Comparison of ENCODE assay signal across 8 mouse cellular contexts in the genomic region with DNA sequence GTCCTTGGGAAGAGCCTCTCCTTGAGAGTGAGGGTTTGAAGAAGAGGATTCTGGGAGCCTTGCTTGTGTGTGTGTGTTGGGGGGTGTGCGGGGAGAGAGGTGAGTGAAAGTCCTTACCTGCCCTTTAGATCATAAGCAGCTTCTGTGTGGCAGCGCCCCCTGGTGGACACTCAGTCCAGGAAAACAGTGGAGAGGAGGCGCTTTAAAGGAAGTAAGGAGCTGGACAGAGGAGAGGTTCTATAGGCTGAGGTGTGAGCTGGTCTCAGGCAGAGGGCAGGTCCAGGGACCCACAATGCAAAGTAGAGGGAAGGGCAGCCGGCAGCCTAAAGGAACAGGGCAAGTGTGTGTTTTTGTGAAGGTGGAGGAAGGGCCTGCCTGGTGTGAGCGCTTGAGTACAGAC. TPM values are rescaled to one million over a fixed set of nuclear protein-coding genes. Genes with fewer than 3 reads are reported as not detected.
DNase-seq lines count a peak whose midpoint lies in the region; ATAC-seq lines count a peak whose summit lies in the region.

No protein-coding gene starts in this region.

- H3K27ac ChIP-seq in kidney, embryonic 14.5 days (ENCODE audit: low read depth, low read length) = no peak overlapping the region
- no peak overlapping the region for H3K27ac ChIP-seq in liver, embryonic 11.5 days (ENCODE audit: low read depth, low read length)

- peaks cover 24% of the 10 kb centered on the region; the same call in 1 of the 2 replicates for H3K36me3 ChIP-seq in kidney, embryonic 14.5 days (ENCODE audit: control insufficient read depth, insufficient read depth, low read length)
- peaks cover 14% of the 10 kb centered on the region for H3K36me3 ChIP-seq in liver, embryonic 11.5 days (ENCODE audit: control insufficient read depth, insufficient read depth, low read length)
- H3K36me3 ChIP-seq in splenic B cell, adult 2 months (ENCODE audit: control insufficient read depth, insufficient read depth, low read length, poor library complexity, severe bottlenecking) = 0 out of 2 replicates have a peak, but pooled peaks cover 3% of the 10 kb centered on the region

- H3K9ac ChIP-seq in kidney, embryonic 14.5 days (ENCODE audit: low read depth, low read length) = no peak overlapping the region
- H3K9ac ChIP-seq in liver, embryonic 11.5 days (ENCODE audit: low read depth, low read length) = no peak overlapping the region

- H3K9me3 ChIP-seq in kidney, embryonic 14.5 days (ENCODE audit: control insufficient read depth, low read length) = no peaks in the 10 kb centered on the region
- H3K9me3 ChIP-seq in liver, embryonic 11.5 days (ENCODE audit: control insufficient read depth, low read length) = no peaks in the 10 kb centered on the region

- peak; percentile 77 for ATAC-seq in granulocyte monocyte progenitor cell, adult 5-6 weeks (replicated peaks; ENCODE audit: poor library complexity, severe bottlenecking)
- ATAC-seq in kidney, embryonic 14.5 days (ENCODE audit: low FRiP score, low TSS enrichment) = peak; percentile 60
- peak; percentile 70 for ATAC-seq in liver, embryonic 11.5 days (replicated peaks; ENCODE audit: low FRiP score)

- H3K27me3 ChIP-seq in kidney, embryonic 14.5 days (ENCODE audit: control insufficient read depth, insufficient read depth, low read length) = no peaks in the 10 kb centered on the region
- H3K27me3 ChIP-seq in liver, embryonic 11.5 days (replicated peaks; ENCODE audit: control insufficient read depth, insufficient read depth, low read length) = no peaks in the 10 kb centered on the region
- no peaks in the 10 kb centered on the region for H3K27me3 ChIP-seq in splenic B cell, adult 2 months (ENCODE audit: control insufficient read depth, insufficient read depth, low read length, poor library complexity, severe bottlenecking)

- 25% methylated on average over 5 of the region's 5 CpGs for WGBS in kidney, embryonic 14.5 days
- 23% methylated on average over 5 of the region's 5 CpGs for WGBS in liver, embryonic 11.5 days

- no peak overlapping the region for H3K4me3 ChIP-seq in kidney, embryonic 14.5 days (ENCODE audit: low read length)
- no peak overlapping the region for H3K4me3 ChIP-seq in liver, embryonic 11.5 days (ENCODE audit: low read depth, low read length)

- peak; percentile 53 for DNase-seq in 3134 (ENCODE audit: extremely low read depth, insufficient read length, low spot score)
- DNase-seq in adrenal gland, adult 8-10 months = peak; percentile 45
- DNase-seq in embryo, embryonic 11.5 days (ENCODE audit: low read depth, low spot score) = peak; percentile 59
- DNase-seq in liver, embryonic 11.5 days (ENCODE audit: low spot score) = peak; percentile 71
- peak; percentile 86 for DNase-seq in neural tube, embryonic 10.5 days (ENCODE audit: extremely low spot score, low spot score)
- peak; percentile 89 for DNase-seq in splenic B cell, adult 2 months (ENCODE audit: low read depth, low spot score)

- no peak overlapping the region for H3K4me2 ChIP-seq in kidney, embryonic 14.5 days (replicated peaks; ENCODE audit: low read depth, low read length)
- H3K4me2 ChIP-seq in liver, embryonic 11.5 days = no peak overlapping the region

- no peaks in the 10 kb centered on the region for H3K4me1 ChIP-seq in kidney, embryonic 14.5 days (ENCODE audit: control insufficient read depth, insufficient read depth, low read length)
- H3K4me1 ChIP-seq in liver, embryonic 11.5 days (replicated peaks; ENCODE audit: control insufficient read depth, insufficient read depth, low read length) = no peaks in the 10 kb centered on the region

RNA-seq across cellular contexts. Expression of a gene that starts 8.7 kb away (rescaled TPM):
- total RNA-seq in adrenal gland, adult 8-10 months (2022) = 10 to 100 TPM in 3 of 4 experiments, 1 to 10 TPM in 1; 9.9 to 14.3 (median 11.7) TPM
- 3.2 and 7.7 TPM in 2 replicates for total RNA-seq in granulocyte monocyte progenitor cell, adult 5-6 weeks (2014; fragmentation: Nextera tagmentation)
- total RNA-seq in granulocyte monocyte progenitor cell, adult 5-6 weeks (2017) = 2.4 and 3.6 TPM in 2 replicates
- polyA plus RNA-seq in kidney, embryonic 14.5 days (2014; fragmentation: Nextera tagmentation; extraction: Ambion mirVana) = 3.5 and 6.9 TPM in 2 replicates
- 2.6 and 2.7 TPM in 2 replicates for polyA plus RNA-seq in liver, embryonic 11.5 days (2014; fragmentation: Nextera tagmentation; extraction: Ambion mirVana)

RNA-seq across cellular contexts. Expression of a gene that starts 8.8 kb away (rescaled TPM):
- 100 to 1,000 TPM; 195 to 232 (median 215) TPM for total RNA-seq in adrenal gland, adult 8-10 months (2022)
- 385 and 398 TPM in 2 replicates for total RNA-seq in granulocyte monocyte progenitor cell, adult 5-6 weeks (2014; fragmentation: Nextera tagmentation)
- total RNA-seq in granulocyte monocyte progenitor cell, adult 5-6 weeks (2017) = 503 and 523 TPM in 2 replicates
- 713 and 771 TPM in 2 replicates for polyA plus RNA-seq in kidney, embryonic 14.5 days (2014; fragmentation: Nextera tagmentation; extraction: Ambion mirVana)
- 710 and 721 TPM in 2 replicates for polyA plus RNA-seq in liver, embryonic 11.5 days (2014; fragmentation: Nextera tagmentation; extraction: Ambion mirVana)

RNA-seq across cellular contexts. Expression of a gene that starts 19.4 kb away (rescaled TPM):
- total RNA-seq in adrenal gland, adult 8-10 months (2022) = 10 to 100 TPM; 17.3 to 26.1 (median 21.6) TPM
- 15.8 and 17.7 TPM in 2 replicates for total RNA-seq in granulocyte monocyte progenitor cell, adult 5-6 weeks (2014; fragmentation: Nextera tagmentation)
- 13.1 and 19.1 TPM in 2 replicates for total RNA-seq in granulocyte monocyte progenitor cell, adult 5-6 weeks (2017)
- 24.6 and 28.6 TPM in 2 replicates for polyA plus RNA-seq in kidney, embryonic 14.5 days (2014; fragmentation: Nextera tagmentation; extraction: Ambion mirVana)
- polyA plus RNA-seq in liver, embryonic 11.5 days (2014; fragmentation: Nextera tagmentation; extraction: Ambion mirVana) = 23.1 and 28.2 TPM in 2 replicates

RNA-seq across cellular contexts. Expression of a gene that starts 26.2 kb away (rescaled TPM):
- total RNA-seq in adrenal gland, adult 8-10 months (2022) = 10 to 100 TPM; 41.8 to 54.8 (median 48.5) TPM
- 11.6 and 17.2 TPM in 2 replicates for total RNA-seq in granulocyte monocyte progenitor cell, adult 5-6 weeks (2014; fragmentation: Nextera tagmentation)
- 20.2 and 22.3 TPM in 2 replicates for total RNA-seq in granulocyte monocyte progenitor cell, adult 5-6 weeks (2017)
- 8.6 and 18.3 TPM in 2 replicates for polyA plus RNA-seq in kidney, embryonic 14.5 days (2014; fragmentation: Nextera tagmentation; extraction: Ambion mirVana)
- 2.7 and 3.0 TPM in 2 replicates for polyA plus RNA-seq in liver, embryonic 11.5 days (2014; fragmentation: Nextera tagmentation; extraction: Ambion mirVana)

RNA-seq across cellular contexts. Expression of a gene that starts 53.3 kb away (rescaled TPM):
- under 1 TPM; 0.17 to 0.89 (median 0.27) TPM for total RNA-seq in adrenal gland, adult 8-10 months (2022)
- total RNA-seq in granulocyte monocyte progenitor cell, adult 5-6 weeks (2014; fragmentation: Nextera tagmentation) = not detected in 2 replicates
- not detected in 2 replicates for total RNA-seq in granulocyte monocyte progenitor cell, adult 5-6 weeks (2017)
- polyA plus RNA-seq in kidney, embryonic 14.5 days (2014; fragmentation: Nextera tagmentation; extraction: Ambion mirVana) = not detected in 2 replicates
- polyA plus RNA-seq in liver, embryonic 11.5 days (2014; fragmentation: Nextera tagmentation; extraction: Ambion mirVana) = not detected in 2 replicates
